Mouse (Mus musculus) megakaryocyte, adult 5-6 weeks (primary cell): ENCODE data around the gene Kmt2a. TPM values are rescaled to one million over a fixed set of nuclear protein-coding genes. Genes with fewer than 3 reads are reported as not detected.

Experiments used
- ATAC-seq: 2 replicates; pipeline ENCODE4 v1.8.0; 2016; ENCODE audit warnings: mild to moderate bottlenecking, inconsistent platforms; ENCODE audit not compliant: poor library complexity, severe bottlenecking
- total RNA-seq, 2 experiments: library from RNA; stranded (forward) in 1 of 2; stranded (reverse) in 1 of 2; fragments of 153-499, 151-499 nt in 1 of 2; fragments of 221-1000, 200-1000 nt in 1 of 2; gene quantifications; 2 replicates each; pipeline versions ENCODE4 v1.2.3 to v1.2.4; 2015 to 2017

The Kmt2a gene
- total RNA-seq, 2 experiments from 2014 or later = 5.5 to 32.8 TPM

- peak; percentile 93 for ATAC-seq
Observed at GRCm38 (mm10) chr9:44767101-44768028, 113.7 kb downstream of the Kmt2a start, which contains the start of the genes Arcn1 and Ift46. Gene Arcn1 (minus strand): TSS chr9:44767845. Gene Ift46 (plus strand): TSS chr9:44767908.

- ATAC-seq = no peak
Observed at GRCm38 (mm10) chr9:44760873-44761272, 120.2 kb downstream of the Kmt2a start.

Other genes with a start within 250 kb of the Kmt2a start
- not detected in 2 replicates for gene Treh, start 208.1 kb downstream of the Kmt2a start, total RNA-seq (2015)
- gene Treh, start 208.1 kb downstream of the Kmt2a start, total RNA-seq (2017) = not detected in 2 replicates
- gene Phldb1, start 146.1 kb downstream of the Kmt2a start, total RNA-seq (2015) = 0.76 and 2.1 TPM in 2 replicates
- 2.0 and 2.6 TPM in 2 replicates for gene Phldb1, start 146.1 kb downstream of the Kmt2a start, total RNA-seq (2017)
- gene Arcn1, start 113.5 kb downstream of the Kmt2a start, total RNA-seq (2015) = 126 and 151 TPM in 2 replicates
- gene Arcn1, start 113.5 kb downstream of the Kmt2a start, total RNA-seq (2017) = 165 and 172 TPM in 2 replicates
- gene Ift46, start 113.4 kb downstream of the Kmt2a start, total RNA-seq (2015) = 38.5 and 53.7 TPM in 2 replicates
- 27.6 and 40.8 TPM in 2 replicates for gene Ift46, start 113.4 kb downstream of the Kmt2a start, total RNA-seq (2017)
- gene Tmem25, start 82.0 kb downstream of the Kmt2a start, total RNA-seq (2015) = 0.23 and 0.45 TPM in 2 replicates
- 0.16 and 0.51 TPM in 2 replicates for gene Tmem25, start 82.0 kb downstream of the Kmt2a start, total RNA-seq (2017)
- 0.18 and 0.65 TPM in 2 replicates for gene Ttc36, start 78.2 kb downstream of the Kmt2a start, total RNA-seq (2015)
- gene Ttc36, start 78.2 kb downstream of the Kmt2a start, total RNA-seq (2017) = not detected in 2 replicates
- gene Atp5l, start 39.4 kb upstream of the Kmt2a start, total RNA-seq (2015) = 490 and 523 TPM in 2 replicates
- 117 and 122 TPM in 2 replicates for gene Atp5l, start 39.4 kb upstream of the Kmt2a start, total RNA-seq (2017)
- gene Ube4a, start 84.3 kb upstream of the Kmt2a start, total RNA-seq (2015) = 43.0 and 53.3 TPM in 2 replicates
- gene Ube4a, start 84.3 kb upstream of the Kmt2a start, total RNA-seq (2017) = 30.3 and 33.3 TPM in 2 replicates
- 6.2 and 11.0 TPM in 2 replicates for gene Cd3g, start 99.1 kb upstream of the Kmt2a start, total RNA-seq (2015)
- 14.8 and 17.2 TPM in 2 replicates for gene Cd3g, start 99.1 kb upstream of the Kmt2a start, total RNA-seq (2017)
- 2.3 and 6.8 TPM in 2 replicates for gene Cd3d, start 100.5 kb upstream of the Kmt2a start, total RNA-seq (2015)
- 2.1 and 6.3 TPM in 2 replicates for gene Cd3d, start 100.5 kb upstream of the Kmt2a start, total RNA-seq (2017)
- 3.5 and 5.8 TPM in 2 replicates for gene Cd3e, start 128.3 kb upstream of the Kmt2a start, total RNA-seq (2015)
- gene Cd3e, start 128.3 kb upstream of the Kmt2a start, total RNA-seq (2017) = 0.73 and 4.1 TPM in 2 replicates
- gene Mpzl2, start 158.5 kb upstream of the Kmt2a start, total RNA-seq (2015) = not detected in 2 replicates
- gene Mpzl2, start 158.5 kb upstream of the Kmt2a start, total RNA-seq (2017) = 0.04 TPM in 1 of 2 replicates, not detected in the other
- gene Mpzl3, start 173.9 kb upstream of the Kmt2a start, total RNA-seq (2015) = 2.0 and 2.5 TPM in 2 replicates
- gene Mpzl3, start 173.9 kb upstream of the Kmt2a start, total RNA-seq (2017) = 2.9 and 3.8 TPM in 2 replicates
- gene Jaml, start 197.9 kb upstream of the Kmt2a start, total RNA-seq (2015) = 11.7 and 13.9 TPM in 2 replicates
- gene Jaml, start 197.9 kb upstream of the Kmt2a start, total RNA-seq (2017) = 25.1 and 27.0 TPM in 2 replicates
- 0.42 and 0.78 TPM in 2 replicates for gene Scn2b, start 236.5 kb upstream of the Kmt2a start, total RNA-seq (2015)
- 0.95 and 0.98 TPM in 2 replicates for gene Scn2b, start 236.5 kb upstream of the Kmt2a start, total RNA-seq (2017)